Mouse (Mus musculus): Measurements from ENCODE around the gene Cldn34b3.
"Not testable (repeated sequence)": the region's sequence is repeated elsewhere in the genome, so short reads cannot be mapped to it uniquely, and the experiment has no call there.

Gene Cldn34b3

GRCm38 (mm10) chrX:76264004-76264403, at the start of gene Cldn34b3:
Gene Cldn34b3 (plus strand): TSS chrX:76264304.
- CTCF ChIA-PET, result not testable (repeated sequence)

All from spleen, embryonic (tissue).